21 mouse cellular contexts compared by ENCODE assay signal in genomic region chr14:48050460-48050760, GRCm38 (mm10).
DNase-seq lines count a peak whose midpoint lies in the region; ATAC-seq and TF ChIP-seq lines count a peak whose summit lies in the region.
"Had no signal": no experiment of that assay in that cellular context is flagged by ENCODE, and none has a peak within 500 bp of the region (broad histone marks: within the 10 kb centered on the region; RNA-seq: fewer than 3 reads in every experiment).

No protein-coding gene starts in this region.

- TF ChIP-seq POLR2A in lung, adult 2 months (IDR thresholded peaks at IDR 0.05; ENCODE audit: borderline replicate concordance, extremely low read depth, low read depth, low read length), result no peak

- DNase-seq in heart, adult 9 months (ENCODE audit: low spot score in 2 of 2), result peak; percentile 7 to 20
- no peak for DNase-seq in heart, postnatal 25 days (ENCODE audit: low spot score)
- no peak for DNase-seq in lung, adult 2 months
- DNase-seq in 3T3-L1 (ENCODE audit: low read depth, low spot score), result peak; percentile 5
- peak; percentile 81 for DNase-seq in NIH3T3 (ENCODE audit: low read depth)
- DNase-seq in frontal cortex, adult 2 months (ENCODE audit: extremely low spot score in 1 of 2, low spot score in 1 of 2), result no peak
- DNase-seq: adrenal gland, postnatal 14 days; B cell, adult 2 months; cerebellum, adult 11-12 months; cerebellum, adult 9-10 months; cerebellum, postnatal 25 days; gastrocnemius, postnatal 36 days had no signal

- intact Hi-C loops in heart, postnatal 25 days (cut with DNase I), result no loop called here

- H3K9ac ChIP-seq in lung, embryonic 16.5 days (ENCODE audit: low read length), result no peak overlapping the region
- H3K9ac ChIP-seq: embryonic facial prominence, embryonic 15.5 days; hindbrain, embryonic 13.5 days had no signal

- H3K4me1 ChIP-seq in lung, embryonic 16.5 days (replicated peaks; ENCODE audit: control insufficient read depth, insufficient read depth, low read length), result peaks cover 6% of the 10 kb centered on the region; the same call in 1 of the 2 replicates
- no peaks in the 10 kb centered on the region for H3K4me1 ChIP-seq in lung, adult 2 months (ENCODE audit: control insufficient read depth, insufficient read depth, low read length)

- 45% methylated on average over 2 of the region's 2 CpGs for WGBS in lung, embryonic 16.5 days
- WGBS in lung, adult 2 months, result 72% methylated on average over 2 of the region's 2 CpGs

- no peak for TF ChIP-seq CTCF in lung, adult 2 months (IDR thresholded peaks at IDR 0.05; ENCODE audit: insufficient read depth, low read length)

- no peaks in the 10 kb centered on the region for H3K27me3 ChIP-seq in lung, embryonic 16.5 days (ENCODE audit: control insufficient read depth, insufficient read depth, low read depth, low read length)
- H3K27me3 ChIP-seq: hindbrain, embryonic 13.5 days had no signal

- H3K4me3 ChIP-seq in lung, embryonic 16.5 days (ENCODE audit: low read length), result no peak overlapping the region
- H3K4me3 ChIP-seq in lung, adult 2 months (replicated peaks; ENCODE audit: extremely low read depth, low read depth, low read length), result no peak overlapping the region
- H3K4me3 ChIP-seq: embryonic facial prominence, embryonic 15.5 days; erythroblast, embryonic 14.5 days; forebrain, embryonic 10.5 days; hindbrain, embryonic 13.5 days had no signal

- ATAC-seq in lung, embryonic 16.5 days (ENCODE audit: low read depth), result no peak
- ATAC-seq: CD4-positive, CD25-positive, alpha-beta regulatory T cell, adult 4 months; forebrain, embryonic 14.5 days; hindbrain, postnatal 0 days had no signal

- no peak overlapping the region for H3K4me2 ChIP-seq in lung, embryonic 16.5 days (ENCODE audit: low read depth, low read length)
- H3K4me2 ChIP-seq: embryonic facial prominence, embryonic 15.5 days; hindbrain, embryonic 13.5 days had no signal

- H3K9me3 ChIP-seq in lung, embryonic 16.5 days (ENCODE audit: control insufficient read depth, low read length), result peaks cover 2% of the 10 kb centered on the region; the same call in 1 of the 2 replicates
- H3K9me3 ChIP-seq: embryonic facial prominence, embryonic 15.5 days; forebrain, embryonic 10.5 days; G1E; hindbrain, embryonic 13.5 days had no signal

- H3K36me3 ChIP-seq in lung, embryonic 16.5 days (ENCODE audit: control insufficient read depth, insufficient read depth, low read length), result no peaks in the 10 kb centered on the region
- H3K36me3 ChIP-seq: embryonic facial prominence, embryonic 15.5 days; forebrain, embryonic 10.5 days; G1E; hindbrain, embryonic 13.5 days had no signal

- peak overlapping the region; percentile 77 for H3K27ac ChIP-seq in lung, embryonic 16.5 days (ENCODE audit: low read length)
- H3K27ac ChIP-seq: embryonic facial prominence, embryonic 15.5 days; forebrain, embryonic 10.5 days; hindbrain, embryonic 13.5 days; hindbrain, postnatal 0 days had no signal

Comparison
In these comparisons a context has a peak if more than half of its experiments do, and no peak if none do; other contexts are left out.
1. DNase-seq: peak in heart, adult 9 months (2 of 2), 3T3-L1 (single experiment) and NIH3T3 (single experiment); none in heart, postnatal 25 days (single experiment), lung, adult 2 months (single experiment) and frontal cortex, adult 2 months (0 of 2).